Mouse (Mus musculus) yolk sac, embryonic 10.5 days (tissue): Measurements from ENCODE around the gene Clcn1.

Source experiments
- DNase-seq: peaks from one replicate; pipeline ENCODE4 v3.0.0-alpha.2; 2017; ENCODE audit warnings: low spot score

Gene Clcn1

GRCm38 (mm10) chr6:42350021-42350967, 63.8 kb downstream of the Clcn1 start:
- peak; percentile 76 for DNase-seq

- no peak for DNase-seq
Measured at GRCm38 (mm10) chr6:42350968-42351775, 64.7 kb downstream of the Clcn1 start.

GRCm38 (mm10) chr6:42351776-42352485, 65.4 kb downstream of the Clcn1 start:
- peak; percentile 31 for DNase-seq

GRCm38 (mm10) chr6:42352486-42352846, 66.0 kb downstream of the Clcn1 start:
- DNase-seq, result peak; percentile 45

- no peak for DNase-seq
Measured at GRCm38 (mm10) chr6:42353180-42353579, 66.7 kb downstream of the Clcn1 start.

- no peak for DNase-seq
Measured at GRCm38 (mm10) chr6:42354076-42355019, 67.9 kb downstream of the Clcn1 start.

- DNase-seq, result no peak
Measured at GRCm38 (mm10) chr6:42355366-42355765, 68.9 kb downstream of the Clcn1 start.

GRCm38 (mm10) chr6:42355794-42356600, 69.5 kb downstream of the Clcn1 start:
- no peak for DNase-seq

- no peak for DNase-seq
Measured at GRCm38 (mm10) chr6:42356913-42357312, 70.4 kb downstream of the Clcn1 start.

- DNase-seq, result no peak
Measured at GRCm38 (mm10) chr6:42357901-42358300, 71.4 kb downstream of the Clcn1 start.

- DNase-seq, result no peak
Measured at GRCm38 (mm10) chr6:42358901-42359300, 72.4 kb downstream of the Clcn1 start.

GRCm38 (mm10) chr6:42359364-42360147, 73.1 kb downstream of the Clcn1 start:
- no peak for DNase-seq

GRCm38 (mm10) chr6:42360231-42360840, 73.9 kb downstream of the Clcn1 start:
- no peak for DNase-seq

- DNase-seq, result no peak
Measured at GRCm38 (mm10) chr6:42361041-42361895, 74.8 kb downstream of the Clcn1 start.

GRCm38 (mm10) chr6:42362074-42362473, 75.6 kb downstream of the Clcn1 start:
- no peak for DNase-seq

GRCm38 (mm10) chr6:42362497-42362896, 76.0 kb downstream of the Clcn1 start:
- no peak for DNase-seq

- DNase-seq, result no peak
Measured at GRCm38 (mm10) chr6:42362974-42363373, 76.5 kb downstream of the Clcn1 start.

GRCm38 (mm10) chr6:42364066-42364465, 77.6 kb downstream of the Clcn1 start:
- DNase-seq, result no peak
